Mouse (Mus musculus) midbrain, embryonic 11.5 days (tissue): Measurements from ENCODE around the gene 9230113P08Rik. TPM values are rescaled to one million over a fixed set of nuclear protein-coding genes. Genes with fewer than 3 reads are reported as not detected.
"Not testable (repeated sequence)": the region's sequence is repeated elsewhere in the genome, so short reads cannot be mapped to it uniquely, and the experiment has no call there.

Source experiments
- ATAC-seq: fragments of 200-750 bp; cut with Nextera tagmentation; 2 replicates; pipeline ENCODE4 v1.8.0; 2017; ENCODE audit warnings: moderate TSS enrichment, moderate library complexity; ENCODE audit not compliant: low FRiP score
- DNase-seq: peaks from one replicate; pipeline ENCODE4 v3.0.0; 2015; ENCODE audit warnings: low spot score; ENCODE audit errors: missing footprints
- H3K27ac ChIP-seq: fragments of 300-500 bp; sonication (generic); 2 replicates; pipeline ENCODE4 v1.5.1; 2014; ENCODE audit warnings: low read depth, low read length
- H3K27me3 ChIP-seq: fragments of 300-500 bp; sonication (generic); 2 replicates; pipeline ENCODE4 v1.6.1; 2014; ENCODE audit warnings: mild to moderate bottlenecking, low read length, moderate library complexity, mixed read lengths; ENCODE audit not compliant: control insufficient read depth, insufficient read depth
- H3K36me3 ChIP-seq: fragments of 300-500 bp; sonication (generic); 2 replicates; pipeline ENCODE4 v1.6.1; 2014; ENCODE audit warnings: mild to moderate bottlenecking, low read length, moderate library complexity, mixed read lengths; ENCODE audit not compliant: control insufficient read depth, insufficient read depth
- H3K4me1 ChIP-seq: fragments of 300-500 bp; sonication (generic); 2 replicates; pipeline ENCODE4 v1.6.1; 2014; ENCODE audit warnings: low read length; ENCODE audit not compliant: control insufficient read depth, insufficient read depth
- H3K4me2 ChIP-seq: fragments of 300-500 bp; sonication (generic); 2 replicates; pipeline ENCODE4 v1.6.1; 2014; ENCODE audit warnings: mild to moderate bottlenecking, moderate library complexity
- H3K4me3 ChIP-seq: fragments of 300-500 bp; sonication (generic); 2 replicates; pipeline ENCODE4 v1.5.1; 2014; ENCODE audit warnings: low read depth, low read length
- H3K9ac ChIP-seq: fragments of 300-500 bp; sonication (generic); 2 replicates; pipeline ENCODE4 v1.6.1; 2014; ENCODE audit warnings: low read length
- H3K9me3 ChIP-seq: fragments of 300-500 bp; sonication (generic); 2 replicates; pipeline ENCODE4 v1.6.1; 2016; ENCODE audit warnings: low read length; ENCODE audit not compliant: control insufficient read depth
- WGBS: fragments of 180-500 bp; shearing (Covaris S2); extraction: QIAGEN DNeasy Blood & Tissue Kit; methylation state at CpG from one replicate; pipeline ENCODE4 v1.1.7; 2014; 5-methylcytosine and 5-hydroxymethylcytosine counted together
- polyA plus RNA-seq: library from polyadenylated mRNA; unstranded; fragments of >200 nt; fragmentation: Nextera tagmentation; extraction: Ambion mirVana; gene quantifications from 2 replicates; pipeline ENCODE4 v1.2.1, GENCODE M21; 2014

9230113P08Rik gene
- polyA plus RNA-seq, result not detected in 2 replicates

- H3K4me1 ChIP-seq, H3K4me2 ChIP-seq, DNase-seq, H3K36me3 ChIP-seq, H3K27me3 ChIP-seq, H3K9ac ChIP-seq, ATAC-seq, H3K27ac ChIP-seq, H3K4me3 ChIP-seq, H3K9me3 ChIP-seq: not testable (repeated sequence)
These were observed at the start of gene 9230113P08Rik for GRCm38 (mm10) chr9:35908123-35908522. Gene 9230113P08Rik, plus strand, starts transcription at chr9:35908423.

- ATAC-seq, H3K4me3 ChIP-seq, H3K36me3 ChIP-seq, H3K9me3 ChIP-seq, H3K27ac ChIP-seq, DNase-seq, H3K9ac ChIP-seq, H3K27me3 ChIP-seq, H3K4me2 ChIP-seq, H3K4me1 ChIP-seq: not testable (repeated sequence)
- WGBS, result 86% methylated on average over 1 of the region's 1 CpGs
These were observed 15.1 kb upstream of the 9230113P08Rik start for GRCm38 (mm10) chr9:35893112-35893511.

- no peaks in the 10 kb centered on the region for H3K27me3 ChIP-seq
- H3K36me3 ChIP-seq, result no peaks in the 10 kb centered on the region
- no peak overlapping the region for H3K27ac ChIP-seq
- ATAC-seq (no peak), DNase-seq (no peak)
- H3K4me2 ChIP-seq, result no peak overlapping the region
- no peak overlapping the region for H3K9ac ChIP-seq
- no peaks in the 10 kb centered on the region for H3K4me1 ChIP-seq
- no peak overlapping the region for H3K4me3 ChIP-seq
- H3K9me3 ChIP-seq, result no peaks in the 10 kb centered on the region; the same call in 1 of the 2 replicates
- WGBS, result 74% methylated on average over 2 of the region's 2 CpGs
These were observed 3.7 kb upstream of the 9230113P08Rik start for GRCm38 (mm10) chr9:35904494-35904893.

- H3K27ac ChIP-seq, result no peak overlapping the region
- no peak overlapping the region for H3K4me3 ChIP-seq
- no peaks in the 10 kb centered on the region; the same call in 1 of the 2 replicates for H3K9me3 ChIP-seq
- DNase-seq, result no peak
- H3K4me1 ChIP-seq, result no peaks in the 10 kb centered on the region
- no peak overlapping the region for H3K4me2 ChIP-seq
- ATAC-seq, result no peak
- WGBS, result 87% methylated on average over 2 of the region's 2 CpGs
- H3K36me3 ChIP-seq, result no peaks in the 10 kb centered on the region
- H3K9ac ChIP-seq, result no peak overlapping the region
- H3K27me3 ChIP-seq, result no peaks in the 10 kb centered on the region
These were observed 22.6 kb downstream of the 9230113P08Rik start for GRCm38 (mm10) chr9:35930817-35931216.

Other genes starting within 250 kb of the 9230113P08Rik start
- not detected in 2 replicates for gene Pate1, start 221.0 kb upstream of the 9230113P08Rik start, polyA plus RNA-seq
- gene Gm17677, start 167.4 kb upstream of the 9230113P08Rik start, polyA plus RNA-seq, result not detected in 2 replicates
- gene Gm17727, start 130.3 kb upstream of the 9230113P08Rik start, polyA plus RNA-seq, result not detected in 2 replicates
- gene Gm27235, start 118.3 kb upstream of the 9230113P08Rik start, polyA plus RNA-seq, result not detected in 2 replicates
- not detected in 2 replicates for gene D730048I06Rik, start 118.3 kb upstream of the 9230113P08Rik start, polyA plus RNA-seq
- gene 9230110F15Rik, start 64.3 kb upstream of the 9230113P08Rik start, polyA plus RNA-seq, result not detected in 2 replicates
- gene Gm5916, start 220.4 kb downstream of the 9230113P08Rik start, polyA plus RNA-seq, result not detected in 2 replicates